Mouse (Mus musculus) intestine, postnatal 0 days (tissue): ENCODE measurements around the gene Gm572. TPM values are rescaled to one million over a fixed set of nuclear protein-coding genes. Genes with fewer than 3 reads are reported as not detected.

Experiments used
- ATAC-seq: fragments of 200-750 bp; cut with Nextera tagmentation; 2 replicates; pipeline ENCODE4 v1.8.0; 2017; ENCODE audit warnings: mild to moderate bottlenecking, moderate TSS enrichment, moderate library complexity
- H3K27ac ChIP-seq: fragments of 300-500 bp; sonication (generic); 2 replicates; pipeline ENCODE4 v1.5.1; 2014; ENCODE audit warnings: mild to moderate bottlenecking, low read depth, low read length, moderate library complexity
- H3K27me3 ChIP-seq: fragments of 300-500 bp; sonication (generic); replicated peaks from 2 replicates; pipeline ENCODE4 v1.6.1; 2014; ENCODE audit warnings: low read length, mixed read lengths; ENCODE audit not compliant: control insufficient read depth, insufficient read depth
- H3K36me3 ChIP-seq: fragments of 300-500 bp; sonication (generic); 2 replicates; pipeline ENCODE4 v1.6.1; 2014; ENCODE audit warnings: mild to moderate bottlenecking, moderate library complexity; ENCODE audit not compliant: control insufficient read depth, insufficient read depth
- H3K4me1 ChIP-seq: fragments of 300-500 bp; sonication (generic); replicated peaks from 2 replicates; pipeline ENCODE4 v1.6.1; 2014; ENCODE audit warnings: antibody characterized with exemption, low read length, mixed read lengths; ENCODE audit not compliant: control insufficient read depth, insufficient read depth
- H3K4me2 ChIP-seq: fragments of 300-500 bp; sonication (generic); replicated peaks from 2 replicates; pipeline ENCODE4 v1.6.1; 2014; ENCODE audit warnings: low read depth, mild to moderate bottlenecking, moderate library complexity
- H3K4me3 ChIP-seq: fragments of 300-500 bp; sonication (generic); 2 replicates; pipeline ENCODE4 v1.5.1; 2014; ENCODE audit warnings: low read depth, low read length
- H3K9ac ChIP-seq: fragments of 300-500 bp; sonication (generic); 2 replicates; pipeline ENCODE4 v1.6.1; 2014; ENCODE audit warnings: mild to moderate bottlenecking, low read depth, low read length
- H3K9me3 ChIP-seq: fragments of 300-500 bp; sonication (generic); 2 replicates; pipeline ENCODE4 v1.6.1; 2016; ENCODE audit warnings: mixed run types; ENCODE audit not compliant: control insufficient read depth
- CTCF ChIP-seq: sonication (generic); IDR thresholded peaks from 2 replicates; pipeline ENCODE4 v1.5.1; 2016; ENCODE audit warnings: low read depth, mild to moderate bottlenecking, control low read depth, antibody characterized with exemption, moderate library complexity
- WGBS: fragments of 180-500 bp; shearing (Covaris S2); extraction: QIAGEN DNeasy Blood & Tissue Kit; methylation state at CpG from one replicate; pipeline ENCODE4 v1.1.7; 2014; 5-methylcytosine and 5-hydroxymethylcytosine counted together
- polyA plus RNA-seq: library from polyadenylated mRNA; unstranded; fragments of >200 nt; fragmentation: Nextera tagmentation; extraction: Ambion mirVana; gene quantifications from 2 replicates; pipeline ENCODE4 v1.2.1, GENCODE M21; 2015

Gm572 gene
- polyA plus RNA-seq, 1 experiment from 2014 or later, result not detected

DNA sequence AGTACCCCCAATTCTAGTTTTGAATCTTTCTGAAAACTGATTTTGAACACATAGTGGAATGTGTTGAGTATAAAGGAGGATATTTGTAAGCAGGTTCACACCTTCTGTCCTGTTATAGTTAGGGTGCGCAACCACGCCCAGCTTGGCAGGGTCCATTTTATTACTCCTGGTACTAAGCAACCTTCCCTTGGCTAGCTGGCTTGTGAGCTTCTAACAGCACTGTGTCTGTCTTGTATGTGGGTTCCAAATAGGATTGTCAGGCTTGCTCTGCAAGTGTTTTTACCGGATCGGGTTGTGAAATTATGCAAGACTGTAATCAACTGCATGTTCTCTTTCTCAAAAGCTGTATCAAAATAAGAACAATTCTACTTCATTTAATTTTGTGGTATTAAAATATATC lies 20.6 kb upstream of the Gm572 start:
- no peak for TF ChIP-seq CTCF
- no peak overlapping the region for H3K4me2 ChIP-seq
- no peak overlapping the region for H3K9ac ChIP-seq
- no peaks in the 10 kb centered on the region for H3K9me3 ChIP-seq
- H3K4me3 ChIP-seq, result no peak overlapping the region
- no peaks in the 10 kb centered on the region for H3K27me3 ChIP-seq
- no peak overlapping the region for H3K27ac ChIP-seq
- H3K36me3 ChIP-seq, result peaks cover 60% of the 10 kb centered on the region
- no peaks in the 10 kb centered on the region for H3K4me1 ChIP-seq
- WGBS, result 61% methylated on average over 4 of the region's 4 CpGs
- ATAC-seq, result no peak

DNA sequence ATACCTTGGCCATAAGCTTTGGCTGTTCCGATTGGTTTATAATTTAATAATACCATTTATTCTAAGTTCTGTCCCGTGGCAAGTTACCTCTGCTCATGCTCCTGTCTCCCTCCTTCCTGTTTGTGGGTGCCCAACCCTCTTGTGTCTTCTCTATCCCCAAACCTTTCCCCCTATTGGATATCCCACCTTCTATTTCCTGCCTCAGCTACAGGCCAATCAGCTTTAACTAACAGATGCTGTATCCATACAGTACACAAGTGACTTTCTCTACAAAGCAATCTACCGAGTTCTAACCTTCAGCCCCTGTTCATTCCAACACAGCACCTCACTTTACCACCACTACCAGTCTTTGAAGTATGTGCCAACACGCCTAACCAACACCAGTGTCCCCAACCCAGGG lies 19.5 kb upstream of the Gm572 start:
- Histone ChIP-seq H3K27ac (no peak overlapping the region), H3K36me3 (peaks cover 52% of the 10 kb centered on the region), H3K9me3 (no peaks in the 10 kb centered on the region), H3K27me3 (no peaks in the 10 kb centered on the region), H3K9ac (no peak overlapping the region), H3K4me3 (no peak overlapping the region), H3K4me1 (no peaks in the 10 kb centered on the region), H3K4me2 (no peak overlapping the region)
- no peak for ATAC-seq
- WGBS, result 68% methylated on average over 4 of the region's 4 CpGs
- TF ChIP-seq CTCF, result no peak

DNA sequence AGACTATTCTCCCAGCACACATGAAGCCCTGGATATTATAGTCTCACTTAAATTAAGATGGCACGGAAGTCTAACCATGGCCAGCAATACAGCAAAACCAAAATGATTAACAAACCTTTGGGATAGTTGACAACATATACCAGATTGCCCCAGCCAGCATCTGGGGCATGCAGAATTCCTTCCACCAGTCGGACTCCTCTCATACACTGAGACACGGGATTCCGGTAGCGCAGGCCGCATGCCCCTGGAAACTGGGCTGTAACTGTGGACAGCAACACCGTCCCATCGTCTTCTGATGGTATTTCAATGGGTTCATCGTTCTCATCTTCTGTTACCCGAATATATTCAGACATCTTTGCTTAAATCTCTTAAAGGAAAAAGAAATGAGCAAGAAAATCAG lies 18.1 kb upstream of the Gm572 start:
- H3K9me3 ChIP-seq, result no peaks in the 10 kb centered on the region
- H3K27me3 ChIP-seq, result no peaks in the 10 kb centered on the region
- ATAC-seq, result no peak
- TF ChIP-seq CTCF, result 0 out of 2 replicates have a peak, but pooled peaks have one; percentile 7
- no peak overlapping the region for H3K9ac ChIP-seq
- peaks cover 38% of the 10 kb centered on the region for H3K36me3 ChIP-seq
- H3K4me1 ChIP-seq, result no peaks in the 10 kb centered on the region
- H3K4me3 ChIP-seq, result 0 out of 2 replicates have a peak overlapping the region, but pooled peaks have one; percentile 97
- 73% methylated on average over 10 of the region's 10 CpGs for WGBS
- peak overlapping the region; percentile 72 for H3K4me2 ChIP-seq
- no peak overlapping the region for H3K27ac ChIP-seq

- no peak for TF ChIP-seq CTCF
- H3K4me1 ChIP-seq, result no peaks in the 10 kb centered on the region
- H3K36me3 ChIP-seq, result peaks cover 31% of the 10 kb centered on the region
- H3K27me3 ChIP-seq, result no peaks in the 10 kb centered on the region
- peak overlapping the region; percentile 72 for H3K4me2 ChIP-seq
- H3K4me3 ChIP-seq, result peak overlapping the region; percentile 97
- under 1% methylated on average over 56 of the region's 57 CpGs for WGBS
- H3K9me3 ChIP-seq, result no peaks in the 10 kb centered on the region
- ATAC-seq, result peak; percentile 59
- peak overlapping the region; percentile 99 for H3K9ac ChIP-seq
- H3K27ac ChIP-seq, result peak overlapping the region; percentile 99
These were observed 17.1 kb upstream of the Gm572 start for GRCm38 (mm10) chr4:148625756-148626622.

DNA sequence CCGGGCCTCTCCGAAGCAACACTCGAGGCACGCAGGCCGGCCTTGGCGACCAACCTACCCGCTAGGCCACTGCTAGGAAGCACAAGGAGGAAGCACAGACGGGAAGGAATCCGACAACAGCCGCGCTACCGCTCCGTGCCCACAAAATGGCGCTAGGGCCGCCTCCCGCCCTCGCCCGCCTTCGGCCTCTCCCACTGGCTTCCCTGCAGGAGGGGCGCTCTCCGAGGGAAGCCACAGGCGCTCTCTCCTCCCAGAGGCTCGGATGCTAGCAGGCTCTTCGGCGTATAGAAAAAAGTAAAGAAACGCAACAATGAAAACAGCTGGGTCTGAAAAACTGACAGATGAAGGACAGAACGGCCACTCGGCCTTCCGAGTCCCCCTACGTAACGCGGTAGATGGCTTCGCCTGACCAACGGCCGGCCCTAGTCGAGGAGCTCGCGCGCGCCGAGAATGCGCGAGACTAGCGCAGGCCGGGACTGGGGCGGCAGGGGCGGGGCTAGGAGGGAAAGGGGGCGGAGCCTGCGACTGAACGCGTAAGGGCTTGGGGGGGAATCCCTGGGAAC lies 16.4 kb upstream of the Gm572 start, which contains the start of gene Tardbp:
Tardbp (minus strand) TSS at position 397 of the 563 bp plus-strand sequence.
- no peak; the same call in 1 of the 2 replicates for TF ChIP-seq CTCF
- Histone ChIP-seq H3K27me3 (no peaks in the 10 kb centered on the region), H3K4me1 (no peaks in the 10 kb centered on the region), H3K36me3 (peaks cover 24% of the 10 kb centered on the region), H3K4me2 (peak within 1 kb of the TSS; percentile 72), H3K9ac (peak within 1 kb of the TSS; percentile 99), H3K9me3 (no peaks in the 10 kb centered on the region), H3K27ac (peak within 1 kb of the TSS; percentile 99), H3K4me3 (peak within 1 kb of the TSS; percentile 97)
- ATAC-seq, result peak; percentile 97
- WGBS, result under 1% methylated on average over 51 of the region's 51 CpGs

DNA sequence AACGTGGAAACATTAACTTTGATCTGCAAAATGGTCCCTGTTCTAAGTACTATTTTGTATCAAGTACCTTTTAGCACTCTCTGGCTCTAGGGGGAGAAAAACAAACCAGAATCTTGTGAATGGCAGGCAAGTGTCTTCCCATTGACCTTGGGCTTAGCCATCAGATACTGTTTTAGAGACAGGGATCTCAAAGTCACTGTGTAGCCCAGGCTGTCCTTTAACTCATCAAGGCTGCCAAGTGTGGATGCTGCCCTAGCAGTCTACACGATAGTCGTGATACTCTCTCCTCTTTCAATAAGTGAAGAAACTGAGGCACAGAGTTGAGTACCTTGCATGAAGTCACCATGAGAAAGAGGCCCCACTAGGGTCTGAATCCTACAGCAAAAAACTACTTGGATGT lies 15.9 kb upstream of the Gm572 start:
- ATAC-seq, result peak; percentile 2; the same call in 1 of the 2 replicates
- 62% methylated on average over 3 of the region's 3 CpGs for WGBS
- Histone ChIP-seq H3K4me3 (peak overlapping the region; percentile 97), H3K27me3 (no peaks in the 10 kb centered on the region), H3K36me3 (peaks cover 20% of the 10 kb centered on the region), H3K27ac (no peak overlapping the region), H3K4me2 (peak overlapping the region; percentile 72), H3K4me1 (no peaks in the 10 kb centered on the region), H3K9ac (peak overlapping the region; percentile 99), H3K9me3 (no peaks in the 10 kb centered on the region)
- no peak for TF ChIP-seq CTCF
